Mouse (Mus musculus): ENCODE results near the gene Pmm2.

Pmm2 gene

GRCm38 (mm10) chr16:8637217-8638051 lies at the start of gene Pmm2, which contains the start of gene Tmem186:
Pmm2 (plus strand) TSS chr16:8637674.
Tmem186 (minus strand) TSS chr16:8637712.
- in situ Hi-C loops (cut with MboI; ENCODE audit: low sequenced_read_pairs), result no loop called here

DNA sequence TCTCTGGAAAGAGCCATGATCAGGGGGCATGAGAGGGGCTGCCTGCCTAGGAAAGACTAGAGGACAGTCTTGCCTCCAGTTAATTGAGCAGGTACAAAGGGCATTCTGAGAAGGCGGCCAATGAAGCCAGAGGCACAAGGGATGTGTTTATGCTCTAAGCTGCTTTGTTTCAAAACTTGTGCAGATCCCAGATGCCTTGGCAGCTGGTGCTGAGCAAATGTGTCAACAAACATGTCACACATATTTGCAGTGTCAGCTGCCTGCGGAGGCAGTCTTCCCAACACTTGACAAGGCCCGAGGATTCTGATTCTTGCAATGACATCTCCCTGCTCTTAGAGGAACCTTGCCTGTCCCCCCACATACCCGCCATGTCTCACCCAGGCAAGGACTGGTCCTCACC lies 42.1 kb upstream of the Pmm2 start:
- in situ Hi-C loops (cut with MboI; ENCODE audit: low sequenced_read_pairs), result no loop called here

DNA sequence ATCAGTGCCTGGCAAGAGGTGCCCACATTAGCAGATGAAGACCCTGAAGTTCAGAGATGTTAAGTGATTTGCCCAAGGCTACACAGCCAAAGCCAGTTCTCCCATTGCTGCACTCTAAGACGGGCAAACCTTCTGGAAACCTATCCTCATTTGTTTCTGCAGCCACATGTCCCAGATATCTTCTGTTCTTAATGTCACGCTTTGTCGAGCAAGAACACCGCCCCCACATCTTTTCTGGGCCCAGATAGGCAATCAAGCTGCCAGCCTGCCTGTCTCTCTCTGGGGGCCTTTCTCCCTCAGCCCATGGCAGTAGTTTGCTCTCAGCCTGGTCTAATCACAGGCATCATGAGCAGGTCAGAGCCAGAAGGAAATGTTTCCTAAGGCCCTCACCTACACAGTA lies 41.1 kb upstream of the Pmm2 start:
- in situ Hi-C loops (cut with MboI; ENCODE audit: low sequenced_read_pairs), result no loop called here

DNA sequence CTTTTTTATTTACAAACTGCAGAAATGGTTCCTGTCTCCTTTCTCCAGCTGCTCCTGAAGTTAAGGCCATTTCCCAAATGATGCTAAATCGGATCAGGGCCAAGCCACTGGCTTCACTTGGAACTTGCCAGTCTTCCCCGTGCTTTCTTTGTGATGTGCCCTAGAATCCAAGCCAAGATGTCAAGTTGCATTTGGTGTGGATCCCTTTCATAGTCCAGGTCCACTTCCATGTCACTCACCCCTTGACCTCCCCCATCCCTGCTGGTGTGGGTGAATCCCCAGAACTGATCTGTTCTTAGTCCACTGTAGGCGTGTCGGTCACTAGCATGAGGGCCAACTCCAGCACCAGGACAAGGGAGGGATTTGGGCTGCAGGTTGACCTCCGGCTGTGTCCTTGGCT lies 40.0 kb upstream of the Pmm2 start:
- in situ Hi-C loops (cut with MboI; ENCODE audit: low sequenced_read_pairs), result no loop called here

GRCm38 (mm10) chr16:8603789-8604188 lies 33.7 kb upstream of the Pmm2 start:
- in situ Hi-C loops (cut with MboI; ENCODE audit: low sequenced_read_pairs), result no loop called here

- in situ Hi-C loops (cut with MboI; ENCODE audit: low sequenced_read_pairs), result no loop called here
Observed at GRCm38 (mm10) chr16:8610397-8610796, 27.1 kb upstream of the Pmm2 start.

DNA sequence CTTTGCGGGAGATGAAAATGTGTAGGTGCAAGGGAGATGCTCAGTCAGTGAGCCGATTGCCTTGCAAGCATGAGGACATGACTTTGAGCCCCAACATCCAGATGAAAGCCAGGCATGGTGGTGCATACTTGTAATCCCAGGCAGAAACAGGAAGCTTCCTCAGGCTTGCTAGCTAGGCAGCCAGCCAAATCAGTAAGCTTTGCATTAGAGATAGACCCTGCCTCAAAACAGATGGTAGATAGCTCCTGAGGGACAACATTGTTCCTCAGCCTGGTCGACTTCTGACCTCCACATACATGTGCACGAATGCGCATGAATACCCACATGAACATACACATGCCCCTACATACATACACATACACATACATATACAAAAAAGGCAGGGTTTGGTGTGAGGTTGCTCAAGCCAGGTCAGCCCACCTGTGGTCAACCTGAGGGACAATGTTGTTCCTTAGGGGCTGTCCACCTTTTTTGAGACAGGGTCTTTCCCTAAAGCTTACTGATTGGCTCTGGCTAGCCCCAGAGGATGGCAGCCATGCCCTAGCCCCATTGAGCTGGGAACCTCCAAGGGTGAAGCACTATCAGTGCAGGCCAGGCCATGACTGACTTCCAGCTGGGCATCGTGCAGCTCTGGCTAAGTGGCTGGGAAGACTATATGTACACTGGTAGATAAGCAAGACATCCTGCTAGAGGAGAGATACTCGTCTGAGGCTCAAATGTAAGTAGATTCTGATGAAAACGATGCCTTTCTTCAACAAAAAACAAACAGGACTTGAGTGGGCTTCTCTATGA lies 25.1 kb upstream of the Pmm2 start:
- in situ Hi-C loops (cut with MboI; ENCODE audit: low sequenced_read_pairs), result no loop called here

DNA sequence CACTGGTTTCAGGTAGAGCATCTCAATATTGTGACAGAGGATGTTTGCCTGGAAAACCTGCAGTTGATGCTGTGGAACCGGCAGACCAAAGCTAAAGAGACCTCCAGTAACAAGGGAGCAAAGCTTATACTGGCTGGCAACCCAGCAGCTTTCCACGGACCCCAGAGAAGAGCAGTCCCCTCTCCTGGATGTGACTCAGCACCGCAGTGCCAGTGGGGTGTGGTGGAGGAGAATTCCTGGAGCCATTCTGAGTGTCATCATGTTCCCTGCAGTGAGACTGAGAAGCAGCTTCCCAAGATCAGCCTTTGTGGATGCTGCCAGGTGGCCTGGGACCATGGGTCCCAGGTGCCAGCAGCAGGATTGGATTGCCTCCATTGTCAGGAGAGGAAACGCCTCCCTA lies 24.4 kb upstream of the Pmm2 start:
- in situ Hi-C loops (cut with MboI; ENCODE audit: low sequenced_read_pairs), result no loop called here

GRCm38 (mm10) chr16:8613447-8613846 lies 24.0 kb upstream of the Pmm2 start:
- in situ Hi-C loops (cut with MboI; ENCODE audit: low sequenced_read_pairs), result no loop called here

- in situ Hi-C loops (cut with MboI; ENCODE audit: low sequenced_read_pairs), result no loop called here
Observed at GRCm38 (mm10) chr16:8619659-8620314, 17.7 kb upstream of the Pmm2 start.

DNA sequence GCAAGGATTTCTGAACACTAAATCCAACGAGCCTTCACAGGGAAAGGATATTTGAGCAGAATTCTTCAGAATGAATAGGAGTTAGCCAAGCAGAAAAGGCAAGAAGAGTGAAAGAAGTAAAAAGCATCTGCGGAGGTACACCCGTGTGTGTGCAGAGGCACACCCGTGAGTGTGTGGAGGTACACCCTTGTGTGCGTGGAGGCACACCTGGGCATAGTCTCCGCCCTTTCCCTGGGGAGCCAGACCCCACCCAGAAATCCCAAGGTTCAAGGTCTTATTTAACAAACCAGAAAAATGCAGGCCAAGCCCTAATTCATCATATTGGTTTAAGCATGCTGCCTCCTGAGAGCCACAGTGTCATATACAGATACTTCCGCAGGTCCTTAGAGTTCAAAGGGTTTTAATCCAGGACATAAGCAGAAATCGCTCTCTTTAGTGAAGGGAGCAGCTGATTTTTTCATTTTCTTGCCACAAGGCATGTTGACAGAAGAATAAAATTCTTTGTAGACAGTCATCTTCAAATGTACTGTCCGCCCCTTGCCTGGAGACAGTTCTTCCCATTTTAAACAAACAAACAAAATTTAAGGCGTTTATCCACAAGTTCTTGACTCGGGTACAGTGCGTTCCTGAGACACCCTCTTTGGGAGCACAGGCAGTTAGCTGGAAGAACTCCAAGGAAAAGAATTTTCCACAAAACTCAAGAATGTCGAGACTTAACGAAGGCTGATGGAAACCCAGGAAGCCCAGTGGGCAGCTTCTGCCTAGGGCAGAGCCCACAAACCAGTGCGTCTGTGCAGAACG lies 17.0 kb upstream of the Pmm2 start:
- in situ Hi-C loops (cut with MboI; ENCODE audit: low sequenced_read_pairs), result no loop called here

DNA sequence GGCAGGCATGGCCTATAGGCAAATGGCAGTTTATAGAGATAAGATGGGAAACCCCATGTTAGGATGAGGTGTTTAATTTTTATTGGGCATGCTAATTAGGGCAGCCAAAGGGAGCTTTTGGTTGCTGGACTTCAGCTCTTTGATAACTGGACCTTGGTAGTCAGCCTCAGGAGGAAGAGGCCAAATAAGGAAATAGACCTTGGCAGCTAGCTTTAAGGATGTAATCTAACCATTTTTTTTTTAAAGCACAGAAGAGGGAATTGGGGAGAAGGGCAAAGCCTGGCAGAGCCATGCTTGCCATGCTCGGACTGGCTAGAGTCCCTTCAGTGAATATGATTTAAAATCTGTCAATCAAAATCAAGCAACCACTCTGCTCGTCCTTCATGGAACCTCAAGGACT lies 7.1 kb upstream of the Pmm2 start:
- in situ Hi-C loops (cut with MboI; ENCODE audit: low sequenced_read_pairs), result no loop called here

DNA sequence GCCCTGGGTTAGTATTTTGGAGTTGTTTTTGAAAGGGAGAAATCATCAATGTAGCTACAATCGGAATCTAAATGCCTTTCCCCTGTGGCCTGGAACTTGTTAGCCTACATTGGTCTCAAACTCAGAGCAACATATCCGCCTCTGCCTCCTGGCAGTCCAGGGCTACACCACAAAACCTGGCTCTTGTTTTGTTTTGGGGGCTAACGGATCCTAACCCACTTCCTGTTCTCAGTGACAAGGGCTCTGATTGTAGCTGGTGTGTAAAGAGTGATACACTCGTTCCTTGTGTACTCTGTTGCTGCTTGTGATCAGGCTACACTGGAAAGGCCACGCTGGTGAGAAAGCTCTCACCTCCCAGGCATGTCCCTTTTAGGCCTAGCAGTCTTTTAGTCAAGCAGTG lies 6.0 kb upstream of the Pmm2 start:
- in situ Hi-C loops (cut with MboI; ENCODE audit: low sequenced_read_pairs), result no loop called here

DNA sequence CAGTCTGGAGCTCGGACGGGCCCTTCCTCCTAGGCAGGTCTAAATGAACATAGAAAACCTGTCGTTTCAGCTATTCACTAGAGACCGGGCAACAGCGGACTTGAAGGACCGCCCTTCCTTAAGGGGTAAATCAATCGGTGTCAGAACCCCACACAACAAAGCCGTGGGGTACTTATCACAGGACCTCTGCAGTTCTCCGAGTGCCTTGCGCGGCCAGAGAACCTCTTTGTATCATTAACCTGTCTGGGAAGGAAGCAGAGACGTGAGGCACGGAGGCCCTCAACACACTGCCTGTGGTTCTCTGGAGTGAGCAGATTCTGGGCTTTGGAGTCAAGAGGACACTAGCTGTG lies 632 bp upstream of the Pmm2 start:
- in situ Hi-C loops (cut with MboI; ENCODE audit: low sequenced_read_pairs), result no loop called here

DNA sequence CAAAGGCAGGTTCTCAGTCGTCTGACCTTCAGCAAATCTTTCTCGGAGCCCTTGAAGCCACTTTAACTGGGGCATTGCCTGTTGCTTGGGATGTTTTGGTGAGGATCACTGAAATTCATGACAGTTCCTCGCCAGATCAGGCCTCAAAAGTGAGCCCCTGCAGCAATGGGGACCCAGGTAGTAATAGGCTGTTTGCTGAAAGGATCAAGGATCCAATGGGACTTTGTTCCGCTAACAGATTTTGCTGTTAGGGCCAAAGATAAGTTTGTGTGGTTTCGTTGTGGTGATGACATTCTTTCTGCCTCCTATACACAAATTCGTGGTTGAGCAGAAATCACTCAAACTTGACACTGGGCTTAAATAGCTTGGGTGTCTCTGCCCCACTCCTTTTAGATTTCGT lies 657 bp downstream of the Pmm2 start:
- in situ Hi-C loops (cut with MboI; ENCODE audit: low sequenced_read_pairs), result no loop called here

- in situ Hi-C loops (cut with MboI; ENCODE audit: low sequenced_read_pairs), result no loop called here
Observed at GRCm38 (mm10) chr16:8639466-8640191, 2.2 kb downstream of the Pmm2 start.

DNA sequence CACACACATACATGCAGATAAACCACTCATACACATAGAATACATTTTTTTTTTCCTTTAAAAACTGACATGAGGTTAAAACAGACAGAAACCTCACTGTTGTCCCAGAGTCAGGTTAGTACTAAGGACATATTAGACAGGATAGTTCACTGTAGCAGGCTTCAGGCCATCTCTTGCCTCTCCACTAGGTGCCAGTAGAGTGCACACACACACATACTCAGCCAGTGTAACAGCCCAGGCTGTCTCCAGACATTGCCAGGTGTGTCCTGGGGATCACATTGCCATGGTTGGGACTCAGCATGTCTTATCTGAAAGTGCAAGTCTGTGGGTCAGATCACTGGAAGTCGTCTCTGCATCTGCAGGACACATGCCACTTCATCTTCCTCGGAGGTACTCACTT lies 6.4 kb downstream of the Pmm2 start:
- in situ Hi-C loops (cut with MboI; ENCODE audit: low sequenced_read_pairs), result no loop called here

DNA sequence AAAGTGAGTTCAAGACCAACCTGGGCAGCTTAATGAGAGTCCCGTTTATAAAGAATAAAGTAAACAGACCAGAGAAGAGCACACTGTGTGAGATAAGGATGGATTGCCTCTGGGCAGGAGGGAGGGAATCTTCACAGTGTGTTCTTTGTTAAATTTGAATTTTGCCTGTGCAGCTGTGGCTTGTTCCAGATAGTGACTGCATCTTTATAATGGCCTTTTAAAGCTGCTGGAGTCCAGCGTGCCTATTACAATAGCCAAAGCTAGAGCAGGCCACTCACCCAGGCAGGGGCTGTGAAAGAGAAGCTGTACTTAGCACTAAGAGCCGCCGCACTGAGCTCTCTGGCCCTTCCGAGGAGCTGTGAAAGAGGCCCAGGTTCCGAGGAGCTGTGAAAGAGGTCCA lies 8.1 kb downstream of the Pmm2 start:
- in situ Hi-C loops (cut with MboI; ENCODE audit: low sequenced_read_pairs), result no loop called here

GRCm38 (mm10) chr16:8650007-8650406 lies 12.5 kb downstream of the Pmm2 start:
- in situ Hi-C loops (cut with MboI; ENCODE audit: low sequenced_read_pairs), result no loop called here

DNA sequence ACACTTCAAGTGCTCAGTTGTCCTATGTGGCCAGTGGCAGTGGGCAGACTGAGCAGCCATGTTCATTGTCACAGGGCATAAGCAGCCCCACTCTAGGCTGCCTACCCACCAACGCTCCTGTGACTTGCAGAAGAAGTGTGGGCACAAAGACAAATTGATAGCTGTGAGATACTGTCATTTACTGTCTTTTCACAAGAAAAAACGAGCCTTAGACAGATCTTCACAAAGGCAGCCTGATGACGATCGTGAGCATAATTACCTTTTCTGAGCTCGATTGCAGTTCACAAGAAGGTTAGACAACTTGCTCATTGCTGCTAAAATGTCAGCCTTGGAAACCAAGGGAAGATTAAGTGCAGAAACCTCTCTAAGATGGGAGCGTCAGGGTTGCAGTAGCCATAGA lies 17.6 kb downstream of the Pmm2 start:
- in situ Hi-C loops (cut with MboI; ENCODE audit: low sequenced_read_pairs), result no loop called here

Data from CH12F3 (cell line).